Mouse (Mus musculus) cerebellum, postnatal 14 days (tissue): ENCODE measurements around the gene Prss53.
"Not testable (repeated sequence)": the region's sequence is repeated elsewhere in the genome, so short reads cannot be mapped to it uniquely, and the experiment has no call there.

ENCODE experiments used
- DNase-seq, 2 experiments: peaks; one replicate each; pipeline ENCODE4 v3.0.0; 2021; ENCODE audit warnings: mixed read lengths in 2 of 2

The Prss53 gene

DNA sequence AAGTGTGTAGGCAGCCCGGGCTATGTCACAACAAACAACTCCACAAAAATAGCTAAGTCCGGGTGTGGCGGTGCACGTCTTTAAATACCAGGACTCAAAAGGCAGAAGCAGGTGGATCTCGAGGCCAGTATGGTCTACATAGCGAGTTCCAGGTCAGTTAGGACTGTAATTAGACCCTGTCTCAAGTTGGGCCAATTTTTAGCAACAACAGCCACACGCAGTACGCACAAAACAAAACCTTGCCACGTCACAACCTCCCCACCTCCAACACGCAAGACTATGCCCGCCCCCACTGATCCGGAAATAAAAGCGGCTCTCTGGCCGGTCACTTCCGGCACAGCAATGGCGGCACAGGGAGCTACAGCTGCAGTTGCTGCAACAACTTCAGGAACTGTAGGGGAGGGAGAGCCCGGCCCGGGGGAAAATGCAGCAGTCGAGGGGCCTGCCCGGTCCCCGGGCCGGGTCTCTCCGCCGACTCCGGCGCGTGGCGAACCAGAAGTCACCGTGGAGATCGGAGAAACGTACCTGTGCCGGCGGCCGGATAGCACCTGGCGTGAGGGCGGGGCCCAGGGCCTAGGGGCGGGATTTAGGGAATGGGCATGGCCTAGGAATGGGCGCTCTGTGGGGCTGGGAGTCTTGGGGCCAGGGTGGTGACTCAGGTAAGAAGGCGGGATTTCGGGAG is 21.6 kb upstream of the Prss53 start, which contains the start of gene Kat8:
Gene Kat8 (plus strand): TSS at position 327 of the 682 bp plus-strand sequence.
- DNase-seq, result peak; percentile 91 to 92

DNA sequence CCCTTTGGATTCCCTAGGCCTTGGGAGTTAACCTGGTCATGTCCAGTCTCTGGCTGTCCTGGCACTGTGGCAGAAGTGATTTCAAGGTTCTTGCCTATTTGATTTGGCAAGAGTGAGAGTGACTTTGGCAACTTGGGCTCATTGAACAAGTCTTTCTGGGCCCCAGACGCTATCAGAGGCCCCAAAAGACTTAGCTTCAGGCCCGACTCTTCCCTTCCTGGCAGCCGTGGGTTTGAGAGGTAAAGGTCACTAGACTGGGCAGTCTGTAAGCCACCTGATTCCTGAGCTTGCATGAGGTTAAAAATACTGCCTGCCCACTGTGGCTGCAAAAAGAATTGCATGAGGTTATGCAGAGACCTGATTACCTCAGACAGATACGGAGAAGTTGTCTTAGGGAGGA is 17.9 kb upstream of the Prss53 start:
- no peak for DNase-seq

DNA sequence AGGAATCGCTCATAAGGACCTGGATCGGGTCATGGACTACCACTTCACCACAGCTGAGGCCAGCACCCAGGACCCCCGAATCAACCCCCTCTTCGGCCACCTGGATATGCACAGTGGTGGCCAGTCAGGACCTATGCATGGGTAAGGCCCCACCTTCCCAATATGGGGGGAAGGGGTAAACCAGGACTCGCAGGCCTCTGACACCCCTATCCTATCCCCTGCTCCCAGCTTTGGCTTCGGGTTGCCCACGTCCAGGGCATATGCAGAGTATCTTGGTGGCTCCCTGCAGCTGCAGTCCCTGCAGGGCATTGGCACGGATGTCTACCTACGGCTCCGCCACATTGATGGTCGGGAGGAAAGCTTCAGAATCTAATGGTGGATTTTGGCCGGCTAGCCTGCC is 17.2 kb upstream of the Prss53 start:
- DNase-seq, result no peak

DNA sequence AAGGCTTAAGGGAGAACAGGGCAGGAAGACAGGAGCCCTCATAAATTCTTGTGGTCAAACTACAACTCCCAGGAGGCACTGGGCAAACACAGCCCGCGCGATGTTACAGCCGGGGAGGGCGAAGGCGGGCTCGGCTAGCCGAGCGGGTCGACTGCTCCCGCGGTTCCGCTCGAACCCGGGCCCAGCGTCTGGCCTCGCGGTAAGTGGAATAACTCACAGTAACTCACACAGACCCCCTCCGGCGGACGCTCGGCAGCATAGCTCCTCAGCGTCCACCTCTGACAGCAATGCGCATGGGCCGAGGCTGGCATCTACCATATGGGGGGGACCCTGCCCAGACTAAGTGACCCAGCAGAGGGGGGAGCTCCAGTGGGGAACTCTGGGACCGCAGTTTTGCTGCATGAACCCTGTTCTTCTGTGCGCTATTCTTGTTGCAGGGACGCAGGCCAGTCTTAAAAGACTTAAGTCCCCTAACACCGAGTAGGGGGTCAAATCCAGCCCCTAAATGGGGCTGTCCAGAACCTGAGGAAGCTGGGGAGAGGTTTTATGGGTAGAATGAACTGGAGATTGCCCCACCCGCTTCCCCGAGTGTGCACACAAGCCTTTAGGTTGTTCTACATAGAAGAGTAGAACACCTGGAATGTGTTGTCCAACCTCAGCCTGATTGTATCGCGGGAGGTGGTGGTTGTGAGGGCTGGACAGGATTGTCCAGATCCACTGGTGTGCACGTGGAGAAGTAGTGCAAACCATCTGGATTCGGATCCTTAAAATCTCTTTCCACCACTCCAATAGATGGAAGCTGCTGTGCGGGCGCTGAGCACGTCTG is 13.4 kb upstream of the Prss53 start, which contains the start of gene Bckdk:
Gene Bckdk (plus strand): TSS at position 112 of the 826 bp plus-strand sequence.
- DNase-seq, result peak; percentile 84 to 85

DNA sequence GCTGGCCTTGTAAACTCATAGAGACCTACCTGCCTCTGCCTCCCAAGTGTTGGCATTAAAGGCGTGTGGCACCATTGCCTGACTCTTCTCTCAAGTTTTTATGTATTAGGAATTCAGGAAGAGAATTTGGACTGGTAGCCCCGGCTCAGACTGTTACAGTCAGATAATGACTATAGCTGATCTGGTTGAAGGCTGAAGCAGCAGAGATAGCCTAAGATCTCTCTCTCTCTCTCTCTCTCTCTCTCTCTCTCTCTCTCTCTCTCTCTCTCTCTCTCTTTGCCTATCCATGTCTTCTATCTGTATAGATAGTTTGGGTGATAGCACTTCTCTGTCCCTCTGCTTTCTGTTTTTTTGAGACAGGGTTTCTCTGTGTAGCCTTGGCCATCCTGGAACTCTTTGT is 11.0 kb upstream of the Prss53 start:
- no peak for DNase-seq

DNA sequence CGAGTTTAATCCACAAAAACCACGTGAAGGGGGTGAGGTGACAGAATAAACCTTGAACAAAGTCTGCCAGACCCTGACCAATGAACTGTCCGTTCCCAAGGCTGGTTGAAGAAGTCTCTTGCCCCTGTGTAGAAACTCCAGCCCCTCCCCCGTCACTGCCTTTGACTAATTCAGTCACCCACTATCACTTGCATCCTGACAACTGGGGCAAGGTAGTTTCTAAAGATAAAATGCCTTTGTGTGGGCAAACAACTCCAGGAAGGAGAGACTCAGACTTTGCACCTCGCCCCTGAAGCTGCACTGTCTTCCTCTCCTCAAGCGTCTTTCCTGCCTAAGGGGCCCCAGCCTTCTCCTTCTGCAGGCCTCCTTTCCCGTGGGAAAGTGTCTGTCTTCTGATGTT is 9.2 kb upstream of the Prss53 start:
- no peak for DNase-seq

DNA sequence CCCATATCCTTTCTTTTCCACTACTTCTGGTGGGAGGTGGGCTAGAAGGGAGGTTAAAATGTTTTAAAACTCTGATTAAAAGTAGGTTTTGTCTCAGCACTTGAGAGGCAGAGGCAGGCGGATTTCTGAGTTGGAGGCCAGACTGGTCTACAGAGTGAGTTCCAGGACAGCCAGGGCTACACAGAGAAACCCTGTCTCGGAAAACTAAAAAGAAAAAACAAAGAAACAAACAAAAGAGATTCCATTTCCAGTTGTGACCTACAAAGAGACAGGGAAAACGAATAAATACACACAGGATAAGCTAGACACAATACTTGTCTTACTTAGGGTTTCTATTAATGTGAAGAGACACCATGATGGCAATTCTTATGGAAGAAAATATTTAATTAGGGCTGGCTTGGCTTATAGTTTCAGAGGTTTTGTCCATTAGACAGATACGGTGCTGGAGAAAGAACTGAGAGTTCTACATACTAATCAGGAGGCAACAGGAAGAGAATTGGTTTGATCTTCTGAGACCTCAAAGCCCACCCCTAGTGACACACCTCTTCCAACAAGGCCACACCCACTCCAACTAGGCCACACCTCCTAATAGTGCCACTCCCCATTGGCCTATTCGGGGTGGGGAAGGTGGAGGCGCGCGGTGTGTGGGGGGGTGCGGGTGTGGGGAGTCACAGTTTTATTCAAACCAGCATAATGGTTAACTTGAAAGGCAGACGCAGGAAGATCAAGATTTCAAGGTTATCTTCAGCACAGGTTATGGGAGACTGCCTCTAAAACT is 7.6 kb upstream of the Prss53 start:
- no peak for DNase-seq

DNA sequence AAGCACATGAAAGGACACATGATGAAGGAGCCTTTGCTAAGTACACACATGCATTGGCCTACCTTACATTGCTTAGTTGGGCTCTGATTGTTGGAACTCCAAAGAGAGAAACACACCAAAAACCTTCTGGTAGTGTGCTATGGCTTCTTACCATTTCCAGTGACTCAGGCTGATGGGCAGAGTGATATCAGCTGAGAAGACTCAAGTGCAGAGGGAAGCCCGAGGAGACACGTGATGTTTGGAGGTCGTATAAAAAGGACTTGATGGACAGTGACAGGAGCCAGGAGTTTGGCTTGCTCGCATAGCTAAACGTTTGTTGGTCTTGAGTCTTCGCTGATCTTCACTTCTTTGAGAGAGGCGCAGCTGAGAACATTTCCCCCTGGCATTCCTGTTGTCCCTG is 6.8 kb upstream of the Prss53 start:
- no peak for DNase-seq

DNA sequence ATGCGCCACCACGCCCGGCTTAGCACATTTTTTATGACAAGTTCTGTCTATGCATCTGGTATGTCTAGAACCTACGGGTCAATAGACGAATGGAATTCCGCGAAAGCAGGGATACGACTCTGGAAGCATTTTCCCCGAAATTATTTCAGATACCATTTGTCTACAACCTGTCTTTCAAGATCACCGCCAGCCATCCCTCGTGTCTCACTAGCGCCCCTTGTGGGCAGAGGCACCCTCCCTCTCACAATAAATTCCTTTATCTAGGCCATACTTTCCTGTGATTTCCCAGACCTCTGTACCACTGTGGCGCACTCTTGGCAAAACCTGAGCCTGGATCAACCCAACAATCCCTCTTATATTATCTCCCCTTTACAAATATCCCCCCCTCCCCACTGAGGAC is 5.6 kb upstream of the Prss53 start:
- DNase-seq, result peak; percentile 77 to 90

DNA sequence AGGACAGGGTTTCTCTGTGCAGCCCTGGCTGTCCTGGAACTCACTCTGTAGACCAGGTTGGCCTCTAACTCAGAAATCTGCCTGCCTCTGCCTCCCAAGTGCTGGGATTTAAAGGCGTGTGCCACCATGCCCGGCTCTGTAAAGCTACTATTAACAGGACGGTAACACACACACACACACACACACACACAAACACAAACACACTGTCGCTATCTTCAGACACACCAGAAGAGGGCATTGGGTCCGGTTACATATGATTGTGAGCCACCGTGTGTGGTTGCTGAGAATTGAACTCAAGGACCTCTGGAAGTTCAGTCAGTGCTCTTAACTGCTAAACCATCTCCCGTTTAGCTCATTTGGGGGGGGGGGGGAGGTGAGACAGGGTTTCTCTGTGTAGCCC is 5.1 kb upstream of the Prss53 start:
- not testable (repeated sequence) for DNase-seq

DNA sequence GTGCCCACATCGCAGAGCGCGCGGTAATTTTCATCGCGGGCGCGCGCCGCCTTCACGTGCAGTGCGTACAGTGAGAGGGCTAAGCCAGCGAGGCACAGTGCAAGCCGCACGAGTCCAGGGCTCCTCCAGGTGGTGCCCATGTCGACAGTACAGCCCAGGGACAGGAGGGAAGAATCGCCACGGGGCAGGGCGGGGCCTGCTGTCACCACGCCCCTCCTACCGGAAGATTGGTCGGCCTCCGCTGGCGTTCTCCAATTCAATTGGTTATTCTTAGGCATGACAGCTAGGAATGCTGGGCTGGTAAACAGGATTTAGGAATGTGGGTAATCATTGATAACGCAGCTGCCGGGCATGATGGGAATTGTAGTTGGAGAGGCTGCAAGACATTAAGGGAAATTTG is 4.7 kb upstream of the Prss53 start, which contains the start of the genes Gm21974 and Vkorc1:
Gene Gm21974 (minus strand): TSS at position 13 of the 400 bp plus-strand sequence.
Gene Vkorc1 (minus strand): TSS at position 176 of the 400 bp plus-strand sequence.
- DNase-seq, result peak; percentile 97

DNA sequence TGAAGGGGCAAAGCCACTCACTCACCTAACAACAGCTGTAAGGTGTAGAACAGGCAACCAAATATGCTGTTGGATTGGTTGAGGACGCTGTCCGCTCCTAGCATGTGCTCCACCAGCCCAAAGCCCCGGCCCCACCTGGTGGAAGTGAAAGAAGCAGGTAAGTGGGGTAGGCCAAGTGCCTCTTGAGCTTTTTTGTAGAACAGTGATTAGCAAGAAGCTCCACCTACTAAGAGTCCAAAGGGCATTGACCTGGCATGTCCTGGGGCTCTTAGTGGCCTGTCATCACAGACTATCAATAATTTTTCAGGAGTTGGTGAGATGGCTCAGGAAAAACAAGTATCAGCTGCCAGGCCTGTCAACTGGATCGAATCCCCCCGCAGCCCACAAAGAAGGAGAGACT is 3.7 kb upstream of the Prss53 start:
- no peak for DNase-seq

DNA sequence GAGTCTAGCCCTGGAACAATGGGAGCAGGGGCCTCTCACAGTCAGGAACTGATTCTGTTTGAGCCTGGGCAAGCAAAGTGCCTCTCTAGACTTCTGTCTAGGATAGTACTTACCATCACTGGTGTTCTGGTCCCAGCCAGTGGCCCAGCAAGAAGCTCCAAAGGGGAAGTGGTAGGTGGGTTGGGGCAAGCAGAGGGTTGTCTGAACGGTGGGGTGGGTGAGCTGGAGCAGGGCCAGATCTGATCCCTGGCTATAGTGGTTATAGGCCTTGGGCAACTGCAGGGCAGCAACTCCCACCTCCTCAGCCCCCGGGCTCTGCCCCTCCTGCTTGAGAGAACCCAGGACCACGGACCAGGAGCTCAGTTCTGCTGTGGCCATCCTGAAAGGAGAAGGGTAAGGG is 1.9 kb downstream of the Prss53 start:
- no peak for DNase-seq

DNA sequence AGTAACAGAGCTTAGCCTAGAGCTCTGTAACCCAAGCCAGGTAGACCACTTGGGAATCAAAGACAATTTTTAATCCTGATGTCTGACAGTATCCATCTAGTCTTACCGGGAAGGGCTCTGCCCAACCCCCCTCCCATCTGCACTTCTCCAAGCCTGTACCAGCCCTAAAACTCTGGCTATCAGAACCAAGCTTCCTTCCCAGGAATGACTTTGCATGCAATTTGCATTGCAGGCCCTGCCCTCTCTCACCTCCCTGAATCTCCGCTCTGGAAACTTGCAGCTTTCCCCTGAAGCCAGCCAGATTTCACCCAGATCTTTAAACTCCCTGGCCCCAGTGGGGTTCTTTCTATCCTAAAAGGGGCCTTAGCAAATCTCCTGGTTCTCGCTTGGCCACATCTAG is 3.0 kb downstream of the Prss53 start:
- no peak for DNase-seq

DNA sequence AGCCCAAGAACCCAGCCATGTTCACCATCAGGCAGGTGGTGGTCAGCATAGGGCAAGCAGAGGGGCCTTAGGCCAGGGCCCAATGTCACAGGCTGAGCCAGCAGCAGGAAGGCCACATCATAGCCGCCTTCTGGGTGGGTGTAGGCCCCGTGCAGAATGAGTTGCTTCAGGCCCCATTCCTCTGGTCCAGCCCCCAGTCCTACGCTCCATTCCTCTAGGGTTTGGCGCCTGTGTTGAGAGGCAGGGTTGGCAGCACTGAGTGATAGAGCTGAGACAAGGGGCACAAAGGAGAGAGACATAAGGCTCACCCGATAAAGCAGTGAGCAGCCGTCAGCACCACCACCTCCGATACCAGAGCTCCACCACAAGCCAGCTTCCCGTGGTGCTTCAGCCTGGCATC is 3.6 kb downstream of the Prss53 start:
- DNase-seq, result no peak

DNA sequence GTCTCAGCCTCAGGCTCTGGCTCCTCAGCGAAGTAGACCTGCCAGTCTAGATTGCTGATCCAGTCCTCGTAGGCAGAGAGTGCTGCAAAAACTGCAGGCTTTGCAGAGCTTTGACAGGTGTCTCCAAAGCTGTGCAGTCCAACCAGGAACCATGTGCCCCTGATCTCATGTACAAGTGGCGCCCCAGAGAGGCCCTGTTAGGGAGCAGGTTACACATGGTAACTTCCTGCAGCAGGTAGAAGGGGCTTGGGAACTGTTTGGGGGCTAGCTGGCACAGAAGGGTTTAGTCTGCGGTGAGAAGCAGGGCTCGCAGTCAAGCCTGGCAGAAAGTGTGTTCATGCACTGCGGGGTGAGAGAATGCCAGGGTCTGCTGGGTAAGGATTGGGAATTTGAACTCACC is 4.2 kb downstream of the Prss53 start:
- no peak for DNase-seq

DNA sequence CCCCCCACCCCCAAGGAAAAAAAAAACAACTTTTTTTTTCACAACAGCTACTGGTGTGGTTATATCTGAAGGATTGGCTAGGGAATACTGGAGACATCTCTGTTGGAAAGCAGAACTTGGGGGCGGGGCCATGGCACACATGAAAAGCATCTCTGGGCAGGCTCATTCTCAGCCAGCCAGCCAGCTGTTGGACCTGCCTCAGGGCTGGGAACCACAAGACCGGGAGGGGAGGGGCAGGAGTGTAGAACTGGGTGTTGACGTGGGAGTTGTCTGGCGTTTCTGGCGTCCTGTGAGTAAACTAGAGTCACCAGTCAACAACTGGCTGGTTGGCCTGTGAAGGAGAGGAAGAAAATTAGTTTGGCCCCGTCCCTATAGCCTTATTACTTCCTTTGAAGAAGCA is 4.8 kb downstream of the Prss53 start:
- DNase-seq, result no peak

DNA sequence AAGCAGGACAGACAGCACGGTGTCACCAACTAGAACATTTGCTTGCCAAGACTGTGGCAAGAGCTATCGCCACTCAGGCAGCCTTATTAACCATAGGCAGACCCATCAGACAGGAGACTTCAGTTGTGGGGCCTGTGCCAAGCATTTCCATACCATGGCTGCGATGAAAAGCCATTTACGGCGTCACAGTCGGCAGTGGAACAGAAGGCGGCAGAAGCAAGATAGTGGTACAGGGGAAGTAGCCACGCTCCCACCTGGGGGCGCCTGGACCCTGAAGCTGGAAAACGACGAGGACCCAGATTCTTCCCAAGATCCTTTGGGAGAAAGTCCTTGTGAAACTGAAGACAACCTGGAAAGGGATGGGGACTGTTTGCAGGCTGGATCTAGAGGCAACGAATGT is 10.3 kb downstream of the Prss53 start:
- DNase-seq, result no peak

DNA sequence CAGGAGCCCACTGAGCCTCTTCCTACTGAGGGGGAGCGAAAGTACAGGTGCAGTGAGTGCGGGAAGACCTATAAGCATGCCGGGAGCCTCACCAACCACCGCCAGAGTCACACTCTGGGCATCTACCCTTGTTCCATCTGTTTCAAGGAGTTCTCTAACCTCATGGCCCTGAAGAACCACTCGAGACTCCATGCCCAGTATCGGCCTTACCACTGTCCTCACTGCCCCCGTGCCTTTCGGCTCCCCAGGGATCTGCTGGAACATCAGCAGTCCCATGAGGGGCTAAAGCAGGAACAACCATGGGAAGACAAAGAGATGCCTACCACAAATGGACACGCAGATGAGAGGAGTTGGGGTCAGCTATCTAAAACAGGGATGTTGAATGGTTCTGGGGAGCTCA is 11.5 kb downstream of the Prss53 start:
- DNase-seq, result no peak

DNA sequence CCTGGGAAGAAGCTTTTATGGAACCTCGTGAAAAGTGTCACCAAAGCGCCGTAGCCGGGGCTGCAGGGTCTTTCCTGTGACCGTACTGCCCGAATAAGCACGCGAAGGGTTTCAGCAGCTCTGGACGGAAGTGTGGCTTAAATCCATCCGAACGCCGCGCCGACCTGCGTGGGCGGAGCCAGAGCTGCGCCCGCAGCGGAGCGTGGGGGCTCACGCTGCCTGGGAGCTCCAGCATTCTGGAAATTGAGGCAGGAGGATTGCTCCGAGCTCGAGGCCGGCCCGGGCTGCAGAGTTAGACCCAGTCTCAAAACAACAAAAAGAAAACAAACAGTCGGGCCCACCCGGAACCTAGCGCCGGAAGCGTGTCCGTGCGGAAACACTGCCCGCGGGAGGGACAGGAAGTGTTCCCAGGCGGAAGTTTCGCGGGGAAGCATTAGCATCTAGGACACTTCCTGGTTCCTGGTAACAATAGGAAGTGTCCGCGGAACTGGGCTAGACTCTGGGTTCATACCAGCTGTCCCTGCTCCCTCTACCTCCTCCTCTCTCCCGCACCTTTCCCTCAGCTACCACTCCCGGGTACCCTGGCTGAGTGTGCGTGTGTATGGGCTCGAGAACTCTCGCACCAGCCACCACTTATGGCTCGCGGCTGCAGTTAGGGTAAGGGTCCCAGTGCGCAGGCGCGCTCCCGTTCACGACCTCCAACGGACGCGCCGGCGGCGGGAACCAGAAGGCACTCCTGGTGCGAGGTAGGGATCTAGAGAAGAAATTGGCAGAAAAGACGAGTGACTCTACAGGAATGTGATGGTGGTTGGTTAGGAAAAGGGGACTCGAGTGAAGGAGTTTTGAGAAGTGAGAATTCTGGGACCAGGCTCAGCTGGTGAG is 14.1 kb downstream of the Prss53 start, which contains the start of gene Zfp668:
Gene Zfp668 (minus strand): TSS at position 362 of the 882 bp plus-strand sequence.
- peak; percentile 94 for DNase-seq

DNA sequence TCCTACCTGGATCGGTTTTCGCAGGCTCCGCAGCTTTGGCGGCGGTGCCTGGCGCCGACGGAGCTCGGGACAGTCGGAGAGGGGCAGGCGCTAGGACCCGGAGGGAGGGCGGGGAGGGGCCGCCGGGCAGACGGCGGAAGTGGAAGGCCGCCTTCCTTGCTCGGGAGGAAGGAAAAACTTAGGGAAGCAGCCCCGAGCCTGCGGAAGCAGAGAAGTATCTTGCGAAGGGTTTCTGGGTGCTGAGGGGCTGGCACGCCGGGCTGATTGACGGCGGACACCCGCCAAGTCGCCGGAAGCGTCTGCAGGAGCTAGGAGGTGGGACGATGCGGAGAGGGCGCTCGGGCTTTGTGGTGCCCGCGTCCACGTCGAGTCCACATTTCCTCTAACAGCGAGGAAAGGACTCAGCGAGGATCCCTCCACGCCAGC is 14.7 kb downstream of the Prss53 start, which contains the start of gene Zfp646:
Gene Zfp646 (plus strand): TSS at position 181 of the 426 bp plus-strand sequence.
- DNase-seq, result no peak

DNA sequence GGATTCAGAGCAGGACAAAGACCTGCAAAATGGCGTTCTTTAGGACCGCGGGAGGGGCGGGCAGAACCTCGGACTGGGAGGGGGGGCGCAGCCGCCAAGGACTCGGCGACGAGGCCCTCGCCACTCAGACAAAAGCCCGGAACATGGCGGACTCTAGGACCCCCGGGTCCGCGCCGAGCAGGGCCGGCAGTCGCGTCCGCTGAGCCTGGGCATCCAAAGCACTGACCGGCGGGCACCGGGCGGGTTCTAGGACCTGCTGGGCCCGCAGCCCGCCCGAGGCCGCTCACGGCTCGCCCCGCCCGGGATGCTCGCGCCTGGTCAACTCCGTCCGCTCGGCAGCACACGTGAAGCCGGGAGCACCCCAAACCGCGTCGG is 15.2 kb downstream of the Prss53 start:
- DNase-seq, result peak; percentile 97 to 98
